Mouse (Mus musculus) G1E (cell line): Measurements from ENCODE around the gene Pcca.

Experiments used
- CTCF ChIP-seq: IDR thresholded peaks from 2 replicates; pipeline ENCODE4 v1.5.1; 2012; ENCODE audit warnings: low read depth, low read length, inconsistent platforms, mixed read lengths
- GATA1 ChIP-seq: IDR thresholded peaks from 2 replicates; pipeline ENCODE4 v1.6.1; 2012; ENCODE audit warnings: borderline replicate concordance, low read length, inconsistent platforms, mixed read lengths
- GATA2 ChIP-seq: IDR thresholded peaks from 2 replicates; pipeline ENCODE4 v1.6.1; 2012; ENCODE audit warnings: low read depth, low read length, inconsistent platforms, borderline replicate concordance
- POLR2AphosphoS5 ChIP-seq: IDR thresholded peaks from 2 replicates; pipeline ENCODE4 v1.6.1; 2012; ENCODE audit warnings: low read depth, low read length, inconsistent platforms; ENCODE audit not compliant: insufficient replicate concordance
- TAL1 ChIP-seq: conservative IDR thresholded peaks from 2 replicates; pipeline ENCODE4 v1.6.1; 2012; ENCODE audit warnings: low read depth, low read length, inconsistent platforms, mixed read lengths

GRCm38 (mm10) chr14:122885893-122886292 lies 351.8 kb downstream of the Pcca start:
- no peak for TF ChIP-seq CTCF
- no peak for TF ChIP-seq GATA1
- no peak for TF ChIP-seq TAL1
- TF ChIP-seq GATA2, result no peak
- TF ChIP-seq POLR2AphosphoS5, result no peak
